ENCODE assay signal across 32 mouse cellular contexts in genomic region chr4:105814533-105814932, GRCm38 (mm10). TPM values are rescaled to one million over a fixed set of nuclear protein-coding genes. Genes with fewer than 3 reads are reported as not detected.
"Had no signal": no experiment of that assay in that cellular context is flagged by ENCODE, and none has a peak within 500 bp of the region (broad histone marks: within the 10 kb centered on the region; RNA-seq: fewer than 3 reads in every experiment).

No protein-coding gene starts in this region.

- DNase-seq: gastrocnemius, postnatal 14 days; gastrocnemius, postnatal 36 days; heart, adult 18-20 months; heart, postnatal 14 days; heart, postnatal 36 days; kidney, adult 11 months; kidney, adult 2 months; kidney, adult 9 months; kidney, postnatal 14 days; kidney, postnatal 36 days; layer of hippocampus, adult 9-11 months; layer of hippocampus, postnatal 36 days; liver; liver, embryonic 13.5 days had no signal

- H3K27me3 ChIP-seq: heart, embryonic 13.5 days; heart, embryonic 15.5 days; hindbrain, embryonic 13.5 days; hindbrain, embryonic 15.5 days; limb, embryonic 12.5 days; liver, embryonic 13.5 days; liver, embryonic 15.5 days had no signal

- H3K9ac ChIP-seq: heart, embryonic 13.5 days; heart, embryonic 15.5 days; hindbrain, embryonic 13.5 days; hindbrain, embryonic 15.5 days; limb, embryonic 12.5 days; liver, embryonic 13.5 days; liver, embryonic 15.5 days had no signal

- H3K36me3 ChIP-seq: heart, embryonic 13.5 days; heart, embryonic 15.5 days; hindbrain, embryonic 13.5 days; hindbrain, embryonic 15.5 days; limb, embryonic 10.5 days; limb, embryonic 12.5 days; liver, embryonic 13.5 days; liver, embryonic 15.5 days had no signal

- ATAC-seq: hindbrain, postnatal 0 days; intestine, embryonic 16.5 days had no signal

- H3K4me3 ChIP-seq: heart, embryonic 13.5 days; heart, embryonic 15.5 days; hindbrain, embryonic 13.5 days; hindbrain, embryonic 15.5 days; limb, embryonic 10.5 days; limb, embryonic 12.5 days; liver, embryonic 13.5 days; liver, embryonic 15.5 days had no signal

- H3K27ac ChIP-seq: heart, embryonic 13.5 days; heart, embryonic 15.5 days; hindbrain, embryonic 13.5 days; hindbrain, embryonic 15.5 days; hindbrain, postnatal 0 days; limb, embryonic 10.5 days; limb, embryonic 12.5 days; liver, embryonic 13.5 days; liver, embryonic 15.5 days had no signal

- H3K4me2 ChIP-seq: heart, embryonic 11.5 days; heart, embryonic 13.5 days; heart, embryonic 15.5 days; hindbrain, embryonic 13.5 days; hindbrain, embryonic 15.5 days; limb, embryonic 12.5 days; liver, embryonic 11.5 days; liver, embryonic 13.5 days; liver, embryonic 15.5 days had no signal

- H3K4me1 ChIP-seq: heart, embryonic 13.5 days; heart, embryonic 15.5 days; hindbrain, embryonic 13.5 days; hindbrain, embryonic 15.5 days; limb, embryonic 10.5 days; liver, embryonic 13.5 days; liver, embryonic 15.5 days had no signal

- H3K9me3 ChIP-seq: heart, embryonic 13.5 days; heart, embryonic 15.5 days; hindbrain, embryonic 13.5 days; hindbrain, embryonic 15.5 days; limb, embryonic 10.5 days; limb, embryonic 12.5 days; liver, embryonic 13.5 days; liver, embryonic 15.5 days had no signal

RNA-seq across cellular contexts. Expression of gene Gm12728, which starts 24.9 kb away (rescaled TPM):
- polyA plus RNA-seq: gonadal fat pad, adult 2 months; heart, embryonic 11.5 days; heart, embryonic 13.5 days; heart, embryonic 15.5 days; heart, postnatal 0 days; hindbrain, embryonic 11.5 days; hindbrain, embryonic 15.5 days; hindbrain, postnatal 0 days; intestine, embryonic 14.5 days; intestine, embryonic 16.5 days; kidney, adult 2 months; kidney, embryonic 16.5 days; large intestine, adult 2 months; limb, embryonic 10.5 days; limb, embryonic 12.5 days; limb, embryonic 14.5 days; liver, embryonic 11.5 days; liver, embryonic 13.5 days; liver, embryonic 15.5 days had no signal
